Mouse (Mus musculus): ENCODE measurements around the gene Slc47a1. TPM values are rescaled to one million over a fixed set of nuclear protein-coding genes. Genes with fewer than 3 reads are reported as not detected.
A peak's percentile ranks its signal among the peaks of the same experiment; 100 is the strongest.
"Not testable (repeated sequence)": the region's sequence is repeated elsewhere in the genome, so short reads cannot be mapped to it uniquely, and the experiment has no call there.

The Slc47a1 gene
- polyA plus RNA-seq, 1 experiment from 2014 or later, result 6.0 TPM

- DNase-seq (peak; percentile 69), ATAC-seq (ENCODE audit: low read depth) (peak; percentile 88)
- Histone ChIP-seq H3K4me3 (replicated peaks) (peak overlapping the region; percentile 73), H3K27me3 (peaks cover 17% of the 10 kb centered on the region), H3K9ac (peak overlapping the region; percentile 68), H3K9me3 (replicated peaks) (no peaks in the 10 kb centered on the region), H3K4me1 (replicated peaks) (peaks cover 4% of the 10 kb centered on the region; the same call in 1 of the 2 replicates), H3K27ac (peak overlapping the region; percentile 78), H3K4me2 (peak overlapping the region; percentile 75), H3K36me3 (no peaks in the 10 kb centered on the region)
- WGBS (ENCODE audit: insufficient replicate concordance), result under 1% methylated on average over 64 of the region's 64 CpGs
Observed at GRCm38 (mm10) chr11:61408184-61409027, 30.3 kb upstream of the Slc47a1 start.

- 1% methylated on average over 39 of the region's 39 CpGs for WGBS (ENCODE audit: insufficient replicate concordance)
- ATAC-seq (ENCODE audit: low read depth), result peak; percentile 83
Observed at GRCm38 (mm10) chr11:61407638-61408183, 29.6 kb upstream of the Slc47a1 start.

GRCm38 (mm10) chr11:61401794-61402193 lies 23.6 kb upstream of the Slc47a1 start:
- Histone ChIP-seq H3K4me3 (replicated peaks) (no peak overlapping the region), H3K4me1 (replicated peaks) (no peaks in the 10 kb centered on the region), H3K36me3 (no peaks in the 10 kb centered on the region), H3K4me2 (no peak overlapping the region), H3K27ac (no peak overlapping the region), H3K9ac (no peak overlapping the region), H3K9me3 (replicated peaks) (no peaks in the 10 kb centered on the region), H3K27me3 (peaks cover 3% of the 10 kb centered on the region; the same call in 1 of the 2 replicates)
- no peak for ATAC-seq (ENCODE audit: low read depth)
- no peak for DNase-seq
- 66% methylated on average over 4 of the region's 4 CpGs for WGBS (ENCODE audit: insufficient replicate concordance)

More at GRCm38 (mm10) chr11:61407638-61408183, 29.6 kb upstream of the Slc47a1 start:
- peak overlapping the region; percentile 73 for H3K4me3 ChIP-seq (replicated peaks)
- H3K9me3 ChIP-seq (replicated peaks), result no peaks in the 10 kb centered on the region
- H3K4me1 ChIP-seq (replicated peaks), result peaks cover 4% of the 10 kb centered on the region; the same call in 1 of the 2 replicates
- peak overlapping the region; percentile 68 for H3K9ac ChIP-seq
- no peaks in the 10 kb centered on the region for H3K36me3 ChIP-seq
- peak overlapping the region; percentile 78 for H3K27ac ChIP-seq
- peak; percentile 76 for DNase-seq
- H3K27me3 ChIP-seq, result peaks cover 17% of the 10 kb centered on the region
- H3K4me2 ChIP-seq, result peak overlapping the region; percentile 75

GRCm38 (mm10) chr11:61400681-61401346 lies 22.7 kb upstream of the Slc47a1 start:
- no peak for DNase-seq
- H3K4me3 ChIP-seq (replicated peaks), result no peak overlapping the region
- no peak for ATAC-seq (ENCODE audit: low read depth)
- no peak overlapping the region for H3K9ac ChIP-seq
- no peak overlapping the region for H3K4me2 ChIP-seq
- 77% methylated on average over 8 of the region's 8 CpGs for WGBS (ENCODE audit: insufficient replicate concordance)
- no peak overlapping the region for H3K27ac ChIP-seq
- H3K9me3 ChIP-seq (replicated peaks), result no peaks in the 10 kb centered on the region
- no peaks in the 10 kb centered on the region; the same call in 1 of the 2 replicates for H3K27me3 ChIP-seq
- no peaks in the 10 kb centered on the region for H3K4me1 ChIP-seq (replicated peaks)
- no peaks in the 10 kb centered on the region for H3K36me3 ChIP-seq

- DNase-seq; H3K4me1 ChIP-seq (replicated peaks); H3K4me2 ChIP-seq; H3K27ac ChIP-seq; H3K4me3 ChIP-seq (replicated peaks); H3K9ac ChIP-seq; H3K36me3 ChIP-seq; ATAC-seq (ENCODE audit: low read depth); H3K27me3 ChIP-seq; H3K9me3 ChIP-seq (replicated peaks): not testable (repeated sequence)
- 85% methylated on average over 18 of the region's 18 CpGs for WGBS (ENCODE audit: insufficient replicate concordance)
Observed at GRCm38 (mm10) chr11:61397423-61398043, 19.4 kb upstream of the Slc47a1 start.

GRCm38 (mm10) chr11:61388936-61389335 lies 10.8 kb upstream of the Slc47a1 start:
- Histone ChIP-seq H3K36me3 (no peaks in the 10 kb centered on the region), H3K4me1 (replicated peaks) (no peaks in the 10 kb centered on the region), H3K27me3 (no peaks in the 10 kb centered on the region), H3K4me3 (replicated peaks) (no peak overlapping the region), H3K9ac (no peak overlapping the region), H3K4me2 (no peak overlapping the region), H3K27ac (no peak overlapping the region), H3K9me3 (replicated peaks) (no peaks in the 10 kb centered on the region)
- 45% methylated on average over 4 of the region's 4 CpGs for WGBS (ENCODE audit: insufficient replicate concordance)
- ATAC-seq (ENCODE audit: low read depth), result no peak
- DNase-seq, result no peak

- Histone ChIP-seq H3K9ac (no peak overlapping the region), H3K27ac (no peak overlapping the region), H3K36me3 (no peaks in the 10 kb centered on the region), H3K27me3 (0 out of 2 replicates have a peak, but pooled peaks cover 5% of the 10 kb centered on the region), H3K9me3 (replicated peaks) (no peaks in the 10 kb centered on the region), H3K4me1 (replicated peaks) (no peaks in the 10 kb centered on the region), H3K4me3 (replicated peaks) (no peak overlapping the region), H3K4me2 (no peak overlapping the region)
- no peak for DNase-seq
- 50% methylated on average over 6 of the region's 6 CpGs for WGBS (ENCODE audit: insufficient replicate concordance)
- no peak for ATAC-seq (ENCODE audit: low read depth)
Observed at GRCm38 (mm10) chr11:61388012-61388411, 9.9 kb upstream of the Slc47a1 start.

GRCm38 (mm10) chr11:61387233-61387632 lies 9.1 kb upstream of the Slc47a1 start:
- 52% methylated on average over 6 of the region's 6 CpGs for WGBS (ENCODE audit: insufficient replicate concordance)
- no peak for ATAC-seq (ENCODE audit: low read depth)

GRCm38 (mm10) chr11:61385725-61386124 lies 7.6 kb upstream of the Slc47a1 start:
- 0 out of 2 replicates have a peak, but pooled peaks cover 5% of the 10 kb centered on the region for H3K27me3 ChIP-seq
- DNase-seq, result no peak
- no peaks in the 10 kb centered on the region for H3K36me3 ChIP-seq
- ATAC-seq (ENCODE audit: low read depth), result no peak
- no peak overlapping the region for H3K4me2 ChIP-seq
- H3K9ac ChIP-seq, result no peak overlapping the region
- no peak overlapping the region for H3K4me3 ChIP-seq (replicated peaks)
- H3K4me1 ChIP-seq (replicated peaks), result no peaks in the 10 kb centered on the region
- WGBS (ENCODE audit: insufficient replicate concordance), result 16% methylated on average over 4 of the region's 4 CpGs
- no peaks in the 10 kb centered on the region for H3K9me3 ChIP-seq (replicated peaks)
- H3K27ac ChIP-seq, result no peak overlapping the region

More at GRCm38 (mm10) chr11:61387233-61387632, 9.1 kb upstream of the Slc47a1 start:
- no peak for DNase-seq
- H3K4me3 ChIP-seq (replicated peaks), result no peak overlapping the region
- H3K27me3 ChIP-seq, result 0 out of 2 replicates have a peak, but pooled peaks cover 5% of the 10 kb centered on the region
- no peak overlapping the region for H3K9ac ChIP-seq
- no peak overlapping the region for H3K4me2 ChIP-seq
- no peaks in the 10 kb centered on the region for H3K9me3 ChIP-seq (replicated peaks)
- no peaks in the 10 kb centered on the region for H3K4me1 ChIP-seq (replicated peaks)
- no peaks in the 10 kb centered on the region for H3K36me3 ChIP-seq
- no peak overlapping the region for H3K27ac ChIP-seq

- H3K27me3 ChIP-seq, result peaks cover 42% of the 10 kb centered on the region
- H3K9ac ChIP-seq, result no peak overlapping the region
- no peak overlapping the region for H3K4me2 ChIP-seq
- no peaks in the 10 kb centered on the region for H3K36me3 ChIP-seq
- 45% methylated on average over 1 of the region's 1 CpGs for WGBS (ENCODE audit: insufficient replicate concordance)
- no peaks in the 10 kb centered on the region for H3K9me3 ChIP-seq (replicated peaks)
- no peak for DNase-seq
- H3K4me1 ChIP-seq (replicated peaks), result 0 out of 2 replicates have a peak, but pooled peaks cover 3% of the 10 kb centered on the region
- H3K4me3 ChIP-seq (replicated peaks), result no peak overlapping the region
- ATAC-seq (ENCODE audit: low read depth), result no peak
- H3K27ac ChIP-seq, result no peak overlapping the region
Observed at GRCm38 (mm10) chr11:61381272-61381671, 3.1 kb upstream of the Slc47a1 start.

GRCm38 (mm10) chr11:61378651-61379050 lies 506 bp upstream of the Slc47a1 start:
- no peak overlapping the region for H3K4me3 ChIP-seq (replicated peaks)
- 50% methylated on average over 4 of the region's 4 CpGs for WGBS (ENCODE audit: insufficient replicate concordance)
- no peak overlapping the region for H3K27ac ChIP-seq
- 0 out of 2 replicates have a peak, but pooled peaks cover 3% of the 10 kb centered on the region for H3K4me1 ChIP-seq (replicated peaks)
- H3K4me2 ChIP-seq, result no peak overlapping the region
- H3K36me3 ChIP-seq, result no peaks in the 10 kb centered on the region
- peaks cover 55% of the 10 kb centered on the region for H3K27me3 ChIP-seq
- no peaks in the 10 kb centered on the region for H3K9me3 ChIP-seq (replicated peaks)
- no peak for ATAC-seq (ENCODE audit: low read depth)
- DNase-seq, result no peak
- H3K9ac ChIP-seq, result no peak overlapping the region

All from liver, embryonic 13.5 days (tissue).